Mouse (Mus musculus) ovary, adult 2 months (tissue): ENCODE data around the gene Rtl9. TPM values are rescaled to one million over a fixed set of nuclear protein-coding genes. Genes with fewer than 3 reads are reported as not detected.

Experiments
- polyA plus RNA-seq: library from polyadenylated mRNA; depleted of rRNA; stranded (reverse); fragments of >200 nt; gene quantifications from 2 replicates; pipeline ENCODE4 v1.2.3, GENCODE M21; 2012; rRNA removed

The Rtl9 gene
- polyA plus RNA-seq, result 0.26 and 0.33 TPM in 2 replicates

GRCm38 (mm10) chrX:143099044-143099754 lies at the start of gene Rtl9:
Rtl9 (plus strand) TSS chrX:143099594.

Other genes with a start within 250 kb of the Rtl9 start
- gene Ammecr1, start 132.9 kb upstream of the Rtl9 start, polyA plus RNA-seq, result 3.2 and 4.2 TPM in 2 replicates